Mouse (Mus musculus) adrenal gland, adult (tissue): ENCODE measurements around the gene Ascl2.
A peak's percentile ranks its signal among the peaks of the same experiment; 100 is the strongest.

ENCODE experiments used
- DNase-seq, 2 experiments: peaks; one replicate each; pipeline ENCODE4 v3.0.0; 2022 to 2023; ENCODE audit warnings: low spot score in 1 of 2; ENCODE audit not compliant: inconsistent age in 2 of 2

Gene Ascl2

GRCm38 (mm10) chr7:142968809-142969511 is at the start of gene Ascl2:
Ascl2 (minus strand) TSS chr7:142969264.
- peak; percentile 8 to 68 for DNase-seq

- DNase-seq, result no peak
These were observed 48.1 kb upstream of the Ascl2 start for GRCm38 (mm10) chr7:143017181-143017580.

- peak in 1 of 2 experiments; percentile 41 for DNase-seq
These were observed 47.5 kb upstream of the Ascl2 start for GRCm38 (mm10) chr7:143016424-143017142.

GRCm38 (mm10) chr7:143015755-143016423 is 46.8 kb upstream of the Ascl2 start:
- peak; percentile 82 to 91 for DNase-seq

- DNase-seq, result peak; percentile 83 to 84
These were observed 46.0 kb upstream of the Ascl2 start for GRCm38 (mm10) chr7:143014862-143015659.

- peak; percentile 93 to 95 for DNase-seq
These were observed 44.5 kb upstream of the Ascl2 start for GRCm38 (mm10) chr7:143013420-143014178.

- DNase-seq, result peak; percentile 68 to 83
These were observed 43.3 kb upstream of the Ascl2 start for GRCm38 (mm10) chr7:143012230-143012875.

- DNase-seq, result no peak
These were observed 42.2 kb upstream of the Ascl2 start for GRCm38 (mm10) chr7:143011226-143011625.

- no peak for DNase-seq
These were observed 40.9 kb upstream of the Ascl2 start for GRCm38 (mm10) chr7:143009996-143010395.

GRCm38 (mm10) chr7:143008996-143009665 is 40.1 kb upstream of the Ascl2 start:
- DNase-seq, result no peak

GRCm38 (mm10) chr7:143008370-143008926 is 39.4 kb upstream of the Ascl2 start:
- DNase-seq, result peak in 1 of 2 experiments; percentile 53

GRCm38 (mm10) chr7:143007599-143008369 is 38.7 kb upstream of the Ascl2 start:
- peak; percentile 91 to 98 for DNase-seq

- no peak for DNase-seq
These were observed 37.9 kb upstream of the Ascl2 start for GRCm38 (mm10) chr7:143006756-143007598.

- peak in 1 of 2 experiments; percentile 35 for DNase-seq
These were observed 37.2 kb upstream of the Ascl2 start for GRCm38 (mm10) chr7:143006097-143006755.

GRCm38 (mm10) chr7:143005344-143006096 is 36.5 kb upstream of the Ascl2 start:
- DNase-seq, result no peak
